Mouse (Mus musculus): ENCODE measurements around the gene Ocrl. TPM values are rescaled to one million over a fixed set of nuclear protein-coding genes. Genes with fewer than 3 reads are reported as not detected.

Ocrl gene
- polyA plus RNA-seq, 1 experiment from 2014 or later: 22.2 TPM

DNA sequence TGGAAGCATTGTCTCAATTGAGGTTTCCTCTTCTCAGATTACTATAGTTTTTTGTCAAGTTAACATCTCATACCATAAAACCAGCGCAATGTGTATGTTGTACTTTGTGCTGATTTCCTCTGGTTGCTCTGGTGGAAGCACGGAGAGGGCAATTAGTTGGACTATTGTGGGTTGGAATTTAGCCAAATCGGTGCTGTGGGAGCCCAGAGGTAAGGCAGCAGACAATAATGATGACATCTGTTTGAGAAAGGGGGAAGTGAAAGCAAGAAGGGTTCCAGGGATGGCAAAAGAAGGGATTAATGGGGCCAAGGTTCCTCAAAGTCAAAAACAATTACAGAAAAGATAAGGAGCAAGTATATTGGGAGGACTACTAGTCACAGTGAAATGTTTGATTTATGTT lies 15.8 kb downstream of the Ocrl start:
- peaks cover 6% of the 10 kb centered on the region; the same call in 1 of the 2 replicates for H3K36me3 ChIP-seq
- H3K27ac ChIP-seq (replicated peaks): no peak overlapping the region
- H3K9ac ChIP-seq: no peak overlapping the region
- no peak overlapping the region for H3K4me2 ChIP-seq (replicated peaks)
- H3K4me3 ChIP-seq (replicated peaks): no peak overlapping the region
- WGBS: 45% methylated on average over 3 of the region's 3 CpGs
- no peaks in the 10 kb centered on the region for H3K4me1 ChIP-seq
- no peak for ATAC-seq (ENCODE audit: insufficient number of reproducible peaks, low FRiP score, low TSS enrichment, low read depth)
- H3K9me3 ChIP-seq (replicated peaks): no peaks in the 10 kb centered on the region
- H3K27me3 ChIP-seq: no peaks in the 10 kb centered on the region

DNA sequence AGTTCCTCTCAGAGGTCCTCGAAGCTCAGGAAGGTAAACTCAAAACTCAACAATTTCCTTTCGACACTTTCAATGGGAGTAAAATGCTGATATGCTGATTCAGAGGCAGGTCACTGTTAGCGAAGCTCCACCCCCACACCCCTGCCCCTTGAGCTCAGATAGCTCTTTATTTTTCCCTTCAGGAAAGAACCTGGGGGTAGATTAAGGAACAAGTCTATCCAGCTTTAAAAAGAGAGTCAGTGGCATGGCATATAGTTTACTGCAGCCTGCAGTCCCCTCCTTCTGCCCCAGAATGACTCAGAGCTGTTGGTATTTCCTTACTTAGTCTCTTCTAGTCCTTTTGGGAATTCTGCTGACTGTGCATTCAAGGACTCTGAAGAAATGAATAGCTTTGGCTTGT lies 18.3 kb downstream of the Ocrl start:
- Histone ChIP-seq H3K9ac (no peak overlapping the region), H3K27ac (replicated peaks) (no peak overlapping the region), H3K4me3 (replicated peaks) (no peak overlapping the region), H3K4me1 (no peaks in the 10 kb centered on the region), H3K9me3 (replicated peaks) (no peaks in the 10 kb centered on the region), H3K4me2 (replicated peaks) (no peak overlapping the region), H3K36me3 (peaks cover 6% of the 10 kb centered on the region; the same call in 1 of the 2 replicates), H3K27me3 (no peaks in the 10 kb centered on the region)
- WGBS: 75% methylated on average over 3 of the region's 3 CpGs
- no peak for ATAC-seq (ENCODE audit: insufficient number of reproducible peaks, low FRiP score, low TSS enrichment, low read depth)

DNA sequence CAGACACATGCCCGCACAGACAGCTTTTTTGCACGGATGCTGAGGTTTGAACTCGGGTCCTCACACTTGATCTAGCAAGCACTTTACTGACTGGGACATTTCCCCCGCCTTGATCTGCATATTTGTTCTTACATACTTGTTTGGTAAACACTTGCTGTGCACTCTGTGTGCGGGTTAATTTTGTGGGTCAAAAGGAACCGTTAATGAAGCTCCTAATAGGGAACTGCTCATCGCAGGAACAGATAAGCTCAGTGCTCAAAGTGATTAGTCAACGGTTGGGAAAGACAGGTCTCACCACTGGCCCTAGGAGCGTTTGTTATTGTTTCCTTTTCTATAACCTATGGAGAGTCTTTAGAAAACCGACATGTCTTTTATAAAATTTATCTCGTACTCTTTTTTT lies 22.2 kb downstream of the Ocrl start:
- Histone ChIP-seq H3K4me1 (no peaks in the 10 kb centered on the region), H3K9ac (no peak overlapping the region), H3K36me3 (peaks cover 6% of the 10 kb centered on the region; the same call in 1 of the 2 replicates), H3K4me3 (replicated peaks) (no peak overlapping the region), H3K27ac (replicated peaks) (no peak overlapping the region), H3K4me2 (replicated peaks) (no peak overlapping the region), H3K27me3 (no peaks in the 10 kb centered on the region), H3K9me3 (replicated peaks) (no peaks in the 10 kb centered on the region)
- no peak for ATAC-seq (ENCODE audit: insufficient number of reproducible peaks, low FRiP score, low TSS enrichment, low read depth)
- 91% methylated on average over 11 of the region's 11 CpGs for WGBS

DNA sequence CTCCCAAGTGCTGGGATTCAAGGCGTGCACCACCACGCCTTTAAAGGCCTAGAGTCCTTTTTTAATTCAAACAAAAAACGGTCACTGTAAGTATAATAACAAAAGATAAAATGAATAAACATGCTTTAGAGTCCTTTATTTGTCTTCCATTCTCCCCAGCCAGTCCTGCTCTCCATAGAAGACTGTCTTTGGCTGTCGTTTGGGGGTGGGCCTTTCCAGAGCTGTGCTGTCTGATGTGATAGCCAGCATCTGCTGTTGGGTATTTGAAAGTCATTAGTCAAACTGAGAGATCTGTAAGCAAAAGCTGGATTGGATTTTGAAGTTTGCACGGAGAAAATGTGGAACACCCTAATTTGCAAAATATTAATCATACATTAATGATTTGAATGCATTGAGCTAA lies 24.7 kb downstream of the Ocrl start:
- Histone ChIP-seq H3K4me1 (no peaks in the 10 kb centered on the region), H3K4me2 (replicated peaks) (no peak overlapping the region), H3K9ac (no peak overlapping the region), H3K27me3 (no peaks in the 10 kb centered on the region), H3K27ac (replicated peaks) (no peak overlapping the region), H3K9me3 (replicated peaks) (no peaks in the 10 kb centered on the region), H3K4me3 (replicated peaks) (no peak overlapping the region), H3K36me3 (0 out of 2 replicates have a peak, but pooled peaks cover under 1% of the 10 kb centered on the region)
- whole genome bisulfite sequencing: 71% methylated on average over 5 of the region's 5 CpGs
- no peak for ATAC-seq (ENCODE audit: insufficient number of reproducible peaks, low FRiP score, low TSS enrichment, low read depth)

DNA sequence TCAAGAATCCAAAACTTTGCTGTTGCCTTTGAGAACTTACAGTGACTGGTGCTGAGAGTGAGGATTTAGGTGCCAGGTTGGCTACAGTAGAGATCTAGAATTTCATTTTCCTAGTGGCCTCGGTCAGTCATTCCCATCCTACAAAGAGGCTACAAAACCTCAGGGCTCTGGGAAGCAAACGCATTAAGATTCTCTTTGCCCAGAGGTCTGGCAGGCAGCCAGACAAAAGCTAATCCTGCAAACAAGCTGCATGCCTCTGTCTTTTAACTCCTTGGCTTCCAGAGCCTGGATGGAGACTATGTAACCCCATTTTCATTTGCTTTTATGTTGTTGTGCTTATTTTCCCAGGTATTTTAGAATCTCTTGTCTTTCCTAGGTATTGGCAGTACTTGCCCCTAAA lies 25.6 kb downstream of the Ocrl start:
- Histone ChIP-seq H3K36me3 (no peaks in the 10 kb centered on the region), H3K27me3 (no peaks in the 10 kb centered on the region), H3K4me1 (no peaks in the 10 kb centered on the region), H3K4me2 (replicated peaks) (no peak overlapping the region), H3K9me3 (replicated peaks) (no peaks in the 10 kb centered on the region), H3K9ac (no peak overlapping the region), H3K4me3 (replicated peaks) (no peak overlapping the region), H3K27ac (replicated peaks) (no peak overlapping the region)
- no peak for ATAC-seq (ENCODE audit: insufficient number of reproducible peaks, low FRiP score, low TSS enrichment, low read depth)
- 11% methylated on average over 2 of the region's 2 CpGs for WGBS

DNA sequence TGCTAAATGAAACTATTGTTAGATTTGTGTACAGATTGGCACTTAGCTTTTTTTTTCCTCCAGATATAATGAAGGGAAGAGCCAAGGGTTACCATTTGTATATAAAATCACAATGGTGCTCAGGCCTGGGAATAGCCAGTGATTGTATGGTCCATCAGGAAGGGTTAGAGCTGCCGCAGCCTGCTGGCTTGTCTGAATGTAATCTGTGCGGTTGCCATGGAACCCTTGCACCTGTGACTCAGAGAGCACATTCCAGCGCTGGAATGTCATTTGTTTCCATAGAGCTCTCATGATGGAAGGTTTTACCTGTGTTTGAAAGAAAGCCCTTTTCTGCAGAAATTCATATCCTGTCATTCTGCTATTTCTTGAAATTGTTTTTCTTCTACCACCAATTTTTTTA lies 37.5 kb downstream of the Ocrl start:
- H3K9me3 ChIP-seq (replicated peaks): no peaks in the 10 kb centered on the region
- no peak overlapping the region for H3K4me3 ChIP-seq (replicated peaks)
- ATAC-seq (ENCODE audit: insufficient number of reproducible peaks, low FRiP score, low TSS enrichment, low read depth): no peak
- no peaks in the 10 kb centered on the region for H3K4me1 ChIP-seq
- H3K27ac ChIP-seq (replicated peaks): no peak overlapping the region
- H3K27me3 ChIP-seq: no peaks in the 10 kb centered on the region
- 0 out of 2 replicates have a peak, but pooled peaks cover 4% of the 10 kb centered on the region for H3K36me3 ChIP-seq
- WGBS: 51% methylated on average over 3 of the region's 3 CpGs
- H3K9ac ChIP-seq: no peak overlapping the region
- H3K4me2 ChIP-seq (replicated peaks): no peak overlapping the region

DNA sequence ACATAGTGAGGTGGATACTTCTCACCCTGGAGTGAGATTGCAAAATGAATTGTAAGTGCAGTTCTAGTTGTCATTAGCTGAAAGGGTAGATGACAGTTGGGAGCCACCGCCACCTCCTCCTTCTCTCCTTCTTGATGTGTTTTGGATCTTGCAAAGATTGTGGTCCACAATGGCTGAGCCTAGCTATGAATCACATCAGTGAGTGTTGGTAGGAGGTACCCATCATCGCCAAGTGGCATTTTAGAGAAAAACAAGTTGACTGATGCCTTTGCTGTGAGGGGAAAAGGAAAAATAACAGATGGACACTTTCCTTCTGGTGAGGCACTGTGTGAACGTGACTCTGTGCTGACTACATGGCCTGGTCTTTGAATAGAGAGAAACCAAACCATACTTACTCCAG lies 50.4 kb downstream of the Ocrl start:
- H3K27ac ChIP-seq (replicated peaks): no peak overlapping the region
- no peaks in the 10 kb centered on the region for H3K36me3 ChIP-seq
- H3K4me3 ChIP-seq (replicated peaks): no peak overlapping the region
- no peak for ATAC-seq (ENCODE audit: insufficient number of reproducible peaks, low FRiP score, low TSS enrichment, low read depth)
- H3K9me3 ChIP-seq (replicated peaks): no peaks in the 10 kb centered on the region
- H3K27me3 ChIP-seq: no peaks in the 10 kb centered on the region
- no peak overlapping the region for H3K9ac ChIP-seq
- no peak overlapping the region for H3K4me2 ChIP-seq (replicated peaks)
- 91% methylated on average over 3 of the region's 3 CpGs for WGBS
- no peaks in the 10 kb centered on the region for H3K4me1 ChIP-seq

DNA sequence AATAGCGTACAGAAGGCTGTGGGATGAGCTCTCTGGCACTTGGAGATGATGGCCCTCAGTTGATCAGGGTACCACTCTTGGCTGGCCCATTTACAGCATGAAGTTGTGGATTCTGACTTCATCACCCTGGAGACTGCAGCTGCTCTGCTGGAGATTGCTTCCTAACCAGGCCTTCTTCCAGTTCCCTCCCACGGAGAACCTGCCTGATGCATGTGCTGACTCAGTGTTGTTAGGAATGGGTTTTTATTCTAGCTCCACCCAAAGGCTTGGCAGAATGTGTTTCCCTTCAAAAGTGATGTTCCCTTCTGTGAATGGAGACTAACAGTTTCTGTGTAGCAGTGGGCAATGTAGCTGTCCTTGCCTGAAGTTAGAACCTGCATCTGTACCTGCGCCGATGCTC lies 58.2 kb downstream of the Ocrl start:
- no peak overlapping the region for H3K9ac ChIP-seq
- no peaks in the 10 kb centered on the region for H3K27me3 ChIP-seq
- H3K27ac ChIP-seq (replicated peaks): no peak overlapping the region
- ATAC-seq (ENCODE audit: insufficient number of reproducible peaks, low FRiP score, low TSS enrichment, low read depth): no peak
- H3K9me3 ChIP-seq (replicated peaks): no peaks in the 10 kb centered on the region
- H3K4me3 ChIP-seq (replicated peaks): no peak overlapping the region
- WGBS: 87% methylated on average over 4 of the region's 4 CpGs
- no peak overlapping the region for H3K4me2 ChIP-seq (replicated peaks)
- no peaks in the 10 kb centered on the region for H3K36me3 ChIP-seq
- H3K4me1 ChIP-seq: no peaks in the 10 kb centered on the region

DNA sequence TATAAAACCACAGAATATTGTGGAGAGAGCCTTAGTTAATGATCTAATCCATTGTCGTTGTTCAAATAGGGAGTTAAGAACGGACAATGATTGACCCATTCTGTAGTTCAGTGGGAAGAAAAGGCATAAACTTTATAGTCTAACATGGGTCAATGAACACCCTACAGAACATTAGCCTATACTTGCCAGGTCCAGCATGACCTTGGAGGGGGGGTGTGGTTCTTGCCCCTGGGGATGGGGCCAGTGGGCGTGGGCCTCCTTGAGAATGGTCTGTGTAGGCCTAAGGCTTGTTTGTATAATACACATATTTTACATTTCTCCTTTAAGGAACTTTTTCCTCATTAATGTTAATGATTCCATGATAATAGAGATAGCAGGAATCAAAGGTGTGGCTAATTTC lies 58.7 kb downstream of the Ocrl start:
- H3K27ac ChIP-seq (replicated peaks): no peak overlapping the region
- no peaks in the 10 kb centered on the region for H3K9me3 ChIP-seq (replicated peaks)
- no peaks in the 10 kb centered on the region for H3K27me3 ChIP-seq
- H3K9ac ChIP-seq: no peak overlapping the region
- H3K4me1 ChIP-seq: no peaks in the 10 kb centered on the region
- no peaks in the 10 kb centered on the region for H3K36me3 ChIP-seq
- H3K4me2 ChIP-seq (replicated peaks): no peak overlapping the region
- WGBS: 85% methylated on average over 3 of the region's 3 CpGs
- no peak overlapping the region for H3K4me3 ChIP-seq (replicated peaks)
- ATAC-seq (ENCODE audit: insufficient number of reproducible peaks, low FRiP score, low TSS enrichment, low read depth): no peak

DNA sequence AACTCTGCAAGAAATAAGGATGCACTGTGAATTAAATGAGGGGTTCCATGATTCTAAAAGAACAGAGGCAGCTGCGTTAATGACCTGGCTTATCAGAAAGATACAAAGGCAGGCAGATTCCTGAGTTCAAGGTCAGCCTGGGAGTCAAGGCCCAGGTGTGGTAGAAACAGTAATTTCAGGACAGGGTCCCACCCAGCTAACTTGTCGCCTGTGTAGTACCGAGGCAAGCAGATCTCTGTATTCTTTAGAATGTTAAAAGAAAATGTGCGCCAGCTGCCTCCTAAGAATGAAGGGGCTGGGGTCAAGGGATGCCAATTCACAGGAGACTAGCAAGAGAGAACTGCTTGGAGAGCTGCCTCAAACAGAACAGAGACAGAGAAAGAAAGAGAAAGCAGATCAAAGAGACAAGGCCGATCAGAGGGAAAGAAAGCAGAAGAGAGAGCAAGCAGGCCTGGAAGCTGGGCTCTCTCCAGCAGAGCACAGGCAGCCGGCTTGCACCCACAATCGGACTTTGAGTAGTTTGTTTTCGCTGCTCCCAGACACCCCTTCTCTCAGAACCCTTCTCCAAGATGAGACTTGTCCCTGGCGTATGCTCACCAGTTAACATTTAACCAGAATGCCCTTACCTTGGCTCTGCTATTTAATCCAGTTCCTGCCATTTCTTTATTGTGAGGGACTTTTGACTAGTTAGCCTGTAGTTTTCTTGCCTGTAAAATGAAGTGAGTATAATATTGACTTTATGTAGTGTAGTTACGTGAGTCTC lies 59.4 kb downstream of the Ocrl start:
- no peaks in the 10 kb centered on the region for H3K27me3 ChIP-seq
- WGBS: 67% methylated on average over 10 of the region's 10 CpGs
- no peaks in the 10 kb centered on the region for H3K4me1 ChIP-seq
- H3K36me3 ChIP-seq: no peaks in the 10 kb centered on the region
- no peak overlapping the region for H3K27ac ChIP-seq (replicated peaks)
- no peak overlapping the region for H3K4me2 ChIP-seq (replicated peaks)
- no peak overlapping the region for H3K4me3 ChIP-seq (replicated peaks)
- no peak for ATAC-seq (ENCODE audit: insufficient number of reproducible peaks, low FRiP score, low TSS enrichment, low read depth)
- no peaks in the 10 kb centered on the region for H3K9me3 ChIP-seq (replicated peaks)
- H3K9ac ChIP-seq: no peak overlapping the region

DNA sequence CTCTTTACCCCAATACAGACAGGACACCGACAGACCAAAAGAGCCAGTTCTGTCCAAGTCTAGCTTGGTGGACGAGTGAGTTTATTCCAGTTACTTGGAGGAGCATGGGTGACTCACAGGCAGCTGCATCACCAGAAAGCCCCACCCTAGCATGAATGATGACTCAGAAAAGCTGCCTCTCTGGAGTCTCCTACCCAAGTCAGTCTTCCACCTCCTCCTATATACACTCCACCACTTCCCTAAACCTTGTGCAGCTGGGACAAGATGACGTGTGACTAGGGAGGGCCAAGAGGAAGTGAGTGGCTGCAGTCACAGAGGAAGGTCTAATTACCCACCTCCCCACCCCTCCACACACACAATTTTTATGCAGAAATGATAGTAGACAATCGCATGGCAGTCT lies 64.4 kb downstream of the Ocrl start:
- ATAC-seq (ENCODE audit: insufficient number of reproducible peaks, low FRiP score, low TSS enrichment, low read depth): no peak
- Histone ChIP-seq H3K9ac (no peak overlapping the region), H3K4me2 (replicated peaks) (no peak overlapping the region), H3K4me1 (no peaks in the 10 kb centered on the region), H3K27me3 (no peaks in the 10 kb centered on the region), H3K4me3 (replicated peaks) (no peak overlapping the region), H3K36me3 (no peaks in the 10 kb centered on the region), H3K9me3 (replicated peaks) (no peaks in the 10 kb centered on the region), H3K27ac (replicated peaks) (no peak overlapping the region)
- 73% methylated on average over 4 of the region's 4 CpGs for WGBS

DNA sequence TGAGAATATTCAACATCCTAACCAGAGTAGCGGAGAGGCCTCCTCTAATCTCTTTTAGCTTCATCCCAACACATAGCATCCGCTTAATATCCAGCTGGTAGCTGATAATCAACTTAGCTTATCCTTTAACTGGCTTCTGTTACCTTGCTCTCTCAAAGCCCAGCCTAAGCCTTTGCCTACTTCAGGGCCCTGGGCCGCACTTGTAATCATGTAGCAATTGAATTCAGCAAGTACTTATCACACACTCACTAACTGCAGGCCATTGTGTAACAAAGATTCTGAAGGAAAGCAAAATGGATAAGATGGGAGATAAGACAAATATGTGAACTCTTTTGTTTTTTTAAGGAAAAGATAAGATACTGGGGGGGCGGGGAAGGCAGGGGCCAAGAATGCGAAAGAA lies 64.9 kb downstream of the Ocrl start:
- Histone ChIP-seq H3K27me3 (no peaks in the 10 kb centered on the region), H3K9me3 (replicated peaks) (no peaks in the 10 kb centered on the region), H3K27ac (replicated peaks) (no peak overlapping the region), H3K4me3 (replicated peaks) (no peak overlapping the region), H3K4me2 (replicated peaks) (no peak overlapping the region), H3K36me3 (no peaks in the 10 kb centered on the region), H3K9ac (no peak overlapping the region), H3K4me1 (no peaks in the 10 kb centered on the region)
- WGBS: 82% methylated on average over 5 of the region's 5 CpGs
- no peak for ATAC-seq (ENCODE audit: insufficient number of reproducible peaks, low FRiP score, low TSS enrichment, low read depth)
